Mouse (Mus musculus) fibroblast of lung, adult 2 months (primary cell): ENCODE data around the gene Sesn3.
"Not testable (repeated sequence)": the region's sequence is repeated elsewhere in the genome, so short reads cannot be mapped to it uniquely, and the experiment has no call there.

Source experiments
- DNase-seq: peaks from one replicate; pipeline ENCODE4 v3.0.0-alpha.2; 2011; ENCODE audit warnings: low read depth

The Sesn3 gene

DNA sequence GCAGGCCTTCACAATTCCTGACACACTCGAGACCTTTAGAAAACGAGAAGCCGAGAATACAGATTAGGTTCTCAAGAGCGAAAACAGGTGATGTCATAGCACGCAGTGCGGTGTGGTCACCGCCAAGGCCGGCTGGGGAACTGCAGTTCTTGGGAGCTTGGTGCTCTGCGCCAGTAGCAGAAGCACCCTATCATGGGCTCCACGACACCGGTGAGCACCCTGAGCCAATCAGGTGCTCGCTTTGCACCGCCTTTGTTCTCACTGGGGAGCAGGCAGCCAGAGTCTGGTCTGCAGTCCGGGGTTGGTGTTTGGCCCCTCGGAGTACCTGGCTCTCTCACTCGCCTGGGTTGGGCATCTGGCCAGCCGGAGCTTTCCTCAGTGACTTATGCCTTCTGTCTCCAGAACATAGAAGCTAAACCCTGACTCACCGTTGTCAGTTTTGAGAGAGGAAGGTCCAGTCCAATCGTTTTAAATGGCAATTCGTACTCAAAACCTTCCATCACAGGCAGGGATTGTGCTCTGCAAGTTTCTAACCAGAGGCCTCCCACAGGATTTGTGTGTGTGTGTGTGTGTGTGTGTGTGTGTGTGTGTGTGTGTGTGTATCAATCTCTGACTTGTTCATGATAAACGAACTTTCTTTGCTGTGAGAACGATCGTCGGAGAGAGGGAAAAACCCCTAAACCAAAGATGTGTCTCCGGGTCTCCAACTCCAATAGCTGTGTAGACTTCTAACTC lies at the start of gene Sesn3:
Gene Sesn3, plus strand, starts transcription at position 82 of the 735 bp plus-strand sequence.
- peak; percentile 55 for DNase-seq

GRCm38 (mm10) chr9:14227086-14227485 lies 47.8 kb upstream of the Sesn3 start:
- DNase-seq: not testable (repeated sequence)

GRCm38 (mm10) chr9:14233702-14234373 lies 41.0 kb upstream of the Sesn3 start:
- no peak for DNase-seq

GRCm38 (mm10) chr9:14235286-14235685 lies 39.6 kb upstream of the Sesn3 start:
- DNase-seq: no peak

GRCm38 (mm10) chr9:14241003-14241402 lies 33.9 kb upstream of the Sesn3 start:
- not testable (repeated sequence) for DNase-seq

DNA sequence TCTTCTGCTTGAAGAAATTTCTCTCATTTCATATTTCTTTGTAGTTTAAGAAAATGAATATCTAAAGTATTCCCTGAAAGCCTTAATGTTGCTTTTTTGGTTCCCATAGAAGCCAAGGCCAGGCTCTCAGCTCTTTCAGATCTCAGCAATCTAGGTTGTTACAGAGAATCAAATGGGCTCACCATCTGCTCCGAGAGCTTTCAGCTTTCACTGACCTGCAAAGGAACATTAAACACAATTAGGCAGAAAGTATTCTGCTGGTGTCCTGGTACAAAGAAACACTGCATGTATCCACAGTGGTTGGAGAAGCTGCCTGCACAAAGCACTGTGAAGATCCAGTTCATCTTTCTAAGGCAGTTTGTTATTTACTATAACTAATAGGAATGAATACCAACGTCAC lies 32.6 kb upstream of the Sesn3 start:
- no peak for DNase-seq

GRCm38 (mm10) chr9:14244528-14244927 lies 30.3 kb upstream of the Sesn3 start:
- DNase-seq: no peak

- DNase-seq: no peak
Measured at GRCm38 (mm10) chr9:14245013-14245586, 29.8 kb upstream of the Sesn3 start.

GRCm38 (mm10) chr9:14246016-14246799 lies 28.7 kb upstream of the Sesn3 start:
- DNase-seq: no peak

DNA sequence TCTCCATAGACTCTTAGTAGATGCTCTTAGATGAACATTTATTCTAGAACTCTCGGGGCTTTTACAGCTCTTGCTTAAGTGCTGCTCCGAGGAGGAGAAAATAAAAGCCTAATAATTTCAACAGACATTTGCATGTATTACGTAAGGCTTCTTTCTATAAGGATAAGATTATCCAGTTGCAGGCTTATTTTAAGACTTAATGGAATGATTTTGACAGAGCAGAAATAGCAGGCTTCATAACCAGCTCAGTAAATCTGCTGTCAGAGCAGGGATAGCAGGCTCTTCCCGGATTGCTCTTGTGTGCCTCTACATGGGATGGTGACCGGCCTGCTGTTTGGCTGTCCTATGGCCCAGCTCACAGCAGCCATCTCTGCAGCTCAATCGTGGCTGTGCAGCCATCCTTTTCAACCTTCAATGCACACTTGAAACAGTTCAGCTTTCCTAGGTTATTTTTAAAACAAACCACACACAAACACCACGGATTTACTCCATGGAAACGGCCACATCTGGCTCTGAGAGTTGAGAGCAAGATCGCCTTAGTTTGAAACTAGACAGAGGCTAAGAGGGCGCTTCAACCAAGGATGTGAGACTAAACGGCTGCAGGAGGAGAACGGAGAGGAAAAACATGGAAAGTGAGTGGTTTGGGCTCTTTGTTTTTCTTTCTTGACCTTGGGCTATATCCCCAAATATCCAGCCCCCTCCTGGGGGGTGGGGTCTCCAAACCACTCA lies 27.2 kb upstream of the Sesn3 start:
- no peak for DNase-seq

- no peak for DNase-seq
Measured at GRCm38 (mm10) chr9:14248209-14248596, 26.7 kb upstream of the Sesn3 start.

- DNase-seq: no peak
Measured at GRCm38 (mm10) chr9:14261150-14261549, 13.7 kb upstream of the Sesn3 start.

DNA sequence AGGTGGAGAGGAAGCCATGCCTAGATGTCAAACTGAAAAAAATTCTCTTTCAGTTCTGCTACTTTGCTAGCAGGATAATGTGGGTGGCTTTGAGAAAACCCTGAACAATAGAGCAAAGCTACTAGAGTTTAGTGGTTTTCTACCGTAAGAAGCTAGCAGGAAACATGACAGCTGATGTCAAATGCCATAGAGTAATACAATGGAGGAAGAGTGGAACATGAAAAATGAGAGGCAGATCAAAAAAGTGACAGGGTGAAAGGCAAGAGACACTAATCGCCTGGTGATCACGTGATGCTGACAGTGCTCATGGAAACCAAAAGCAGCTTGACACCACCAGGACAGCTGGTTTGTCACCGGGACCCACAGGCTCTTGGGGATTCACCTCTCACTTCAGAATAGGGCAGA lies 12.3 kb upstream of the Sesn3 start:
- no peak for DNase-seq

DNA sequence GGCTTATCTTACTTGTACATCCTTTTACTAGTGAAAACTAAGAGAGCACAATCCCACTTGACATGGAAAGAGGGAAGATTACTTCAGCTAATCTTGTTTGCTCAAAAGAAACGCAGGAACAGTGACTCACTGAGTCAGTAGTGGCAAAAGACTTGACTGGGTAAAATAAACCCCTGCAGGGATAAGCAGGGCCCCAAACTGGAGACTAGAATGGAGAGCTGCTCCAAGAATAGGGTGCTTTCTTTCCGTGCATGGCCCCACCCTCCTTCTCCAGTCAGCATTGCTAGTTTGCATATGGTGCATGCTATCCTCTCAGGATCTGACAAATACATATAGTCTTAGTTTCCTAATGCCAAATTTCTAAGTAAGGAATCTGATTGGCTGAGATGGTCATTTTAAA lies 8.4 kb upstream of the Sesn3 start:
- DNase-seq: no peak

GRCm38 (mm10) chr9:14268578-14268977 lies 6.3 kb upstream of the Sesn3 start:
- DNase-seq: no peak

DNA sequence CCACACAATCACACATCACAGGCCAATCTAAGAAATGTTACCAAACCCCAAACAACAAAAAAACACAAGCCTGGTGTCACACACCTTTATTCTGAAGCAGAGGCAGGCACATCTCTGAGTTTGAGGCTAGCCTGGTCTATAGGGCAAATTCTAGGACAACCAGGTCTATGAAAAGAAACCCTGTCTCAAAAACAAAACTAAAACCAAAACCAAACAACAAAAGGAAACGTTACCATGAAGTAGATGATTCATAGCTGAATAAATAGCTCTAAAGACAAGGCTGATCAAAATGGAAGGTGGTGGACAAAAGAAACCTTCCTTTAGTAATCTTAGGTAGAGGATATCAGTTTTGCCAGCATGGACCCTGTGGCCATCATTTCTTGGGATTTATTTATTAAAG lies 1.9 kb upstream of the Sesn3 start:
- no peak for DNase-seq

DNA sequence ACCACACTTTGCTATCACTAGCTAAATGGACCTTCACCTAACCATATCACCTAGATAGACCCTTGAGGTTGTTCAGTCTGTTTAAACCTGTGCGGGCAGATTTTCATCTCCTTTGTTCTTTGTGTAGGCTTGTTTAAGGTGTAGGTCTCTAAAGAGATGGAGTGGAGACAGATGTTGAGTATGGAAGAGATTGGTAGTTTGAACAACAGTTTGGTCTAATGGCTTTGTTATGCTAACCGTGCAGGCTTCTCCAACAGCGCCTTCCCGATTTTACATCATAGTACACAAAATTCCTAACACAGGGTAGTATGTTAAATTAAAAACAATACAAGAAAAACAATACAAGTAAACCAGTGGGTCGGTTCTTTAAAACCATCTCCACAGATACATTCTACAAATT lies 281 bp upstream of the Sesn3 start:
- no peak for DNase-seq

GRCm38 (mm10) chr9:14275792-14276480 lies 1.1 kb downstream of the Sesn3 start:
- DNase-seq: peak; percentile 99

- no peak for DNase-seq
Measured at GRCm38 (mm10) chr9:14276481-14277287, 1.8 kb downstream of the Sesn3 start.

DNA sequence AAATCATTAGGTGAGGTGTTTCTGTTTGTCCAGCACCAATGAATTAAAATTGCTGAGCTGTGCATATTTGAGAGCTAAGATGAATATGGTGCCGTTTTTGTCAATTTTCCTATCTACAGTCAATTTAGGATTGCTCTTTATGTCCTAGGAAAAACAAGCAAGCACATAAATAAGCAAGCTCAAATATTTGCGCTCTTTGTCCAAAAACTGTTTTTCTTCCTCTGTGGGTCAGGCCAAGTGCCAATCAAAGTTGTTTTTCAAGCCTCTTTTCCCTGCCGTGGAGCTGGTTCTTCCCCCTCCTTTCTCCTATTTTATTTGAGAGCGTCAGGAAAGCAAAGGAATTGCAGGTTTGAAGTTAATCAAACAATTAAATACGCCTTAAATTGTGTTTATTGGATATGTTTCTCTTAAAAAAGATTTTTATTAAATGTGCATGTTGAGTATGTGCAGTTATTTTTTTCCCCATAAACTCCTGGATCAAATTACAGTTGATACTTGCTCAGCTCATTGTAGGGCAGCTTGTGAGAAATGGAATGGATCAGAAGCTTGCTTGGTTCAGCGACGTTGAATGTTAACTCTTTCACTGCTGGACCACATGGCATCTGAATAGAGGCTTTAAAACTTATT lies 2.6 kb downstream of the Sesn3 start:
- peak; percentile 29 for DNase-seq
